Mouse (Mus musculus): ENCODE measurements around the gene Isg20. TPM values are rescaled to one million over a fixed set of nuclear protein-coding genes. Genes with fewer than 3 reads are reported as not detected.
A peak's percentile ranks its signal among the peaks of the same experiment; 100 is the strongest.

Isg20 gene
- polyA plus RNA-seq (2012; rRNA removed) (47.0 and 47.2 TPM in 2 replicates), polyA plus RNA-seq (2014; fragmentation: Nextera tagmentation; extraction: Ambion mirVana) (52.7 and 72.1 TPM in 2 replicates)

DNA sequence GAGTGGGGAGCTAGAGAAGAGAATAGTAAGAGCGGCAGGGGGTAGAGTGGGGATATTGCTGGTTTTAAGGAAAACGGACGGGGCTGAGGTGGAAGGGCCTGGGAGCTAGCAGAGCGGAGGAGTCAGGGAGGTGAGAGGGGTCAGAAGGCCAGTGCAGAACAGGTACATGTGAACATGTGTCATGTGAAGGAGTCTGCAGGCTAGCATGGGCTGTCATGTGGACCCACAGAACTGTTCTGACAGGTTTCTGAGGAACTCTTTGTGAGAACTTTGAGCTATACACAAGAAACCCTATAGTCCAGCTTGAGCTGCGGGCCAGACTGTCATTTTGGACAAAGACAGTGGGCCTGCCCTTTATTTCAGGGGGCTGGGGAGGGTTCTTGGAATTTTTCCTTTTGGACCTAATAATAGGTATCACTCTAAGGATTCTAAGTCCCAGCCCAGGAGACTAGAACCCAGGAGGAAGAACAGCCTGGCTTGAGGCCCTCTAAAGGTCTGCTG, at the start of gene Isg20:
Gene Isg20, plus strand, starts transcription at position 451 of the 501 bp plus-strand sequence.
- Histone ChIP-seq H3K27ac (peak within 1 kb of the TSS; percentile 53), H3K4me2 (ENCODE audit: low read depth) (peak within 1 kb of the TSS; percentile 77), H3K9ac (replicated peaks) (peak within 1 kb of the TSS; percentile 63), H3K36me3 (replicated peaks; ENCODE audit: control insufficient read depth, insufficient read depth, low read depth) (no peaks in the 10 kb centered on the region; the same call in 1 of the 2 replicates), H3K27me3 (ENCODE audit: control insufficient read depth, insufficient read depth, low read length) (no peaks in the 10 kb centered on the region), H3K9me3 (ENCODE audit: control insufficient read depth, low read length) (no peaks in the 10 kb centered on the region), H3K4me1 (replicated peaks; ENCODE audit: control insufficient read depth in 2 of 2, insufficient read depth in 2 of 2, low read length in 1 of 2) (peaks cover 21 to 32% of the 10 kb centered on the region in 2 experiments), H3K4me3 (ENCODE audit: insufficient read depth in 1 of 2, low read depth in 2 of 2, low read length in 2 of 2) (peak within 1 kb of the TSS; percentile 58 to 61)
- DNase-seq (ENCODE audit: low read depth in 3 of 3, low spot score in 3 of 3) (no peak), ATAC-seq (ENCODE audit: insufficient read depth) (no peak)
- TF ChIP-seq EP300 (IDR thresholded peaks at IDR 0.05; ENCODE audit: low read depth), result no peak
- no peak for TF ChIP-seq CTCF (IDR thresholded peaks at IDR 0.05; ENCODE audit: low read depth)
- WGBS (ENCODE audit: insufficient replicate concordance), result 50% methylated on average over 5 of the region's 5 CpGs

DNA sequence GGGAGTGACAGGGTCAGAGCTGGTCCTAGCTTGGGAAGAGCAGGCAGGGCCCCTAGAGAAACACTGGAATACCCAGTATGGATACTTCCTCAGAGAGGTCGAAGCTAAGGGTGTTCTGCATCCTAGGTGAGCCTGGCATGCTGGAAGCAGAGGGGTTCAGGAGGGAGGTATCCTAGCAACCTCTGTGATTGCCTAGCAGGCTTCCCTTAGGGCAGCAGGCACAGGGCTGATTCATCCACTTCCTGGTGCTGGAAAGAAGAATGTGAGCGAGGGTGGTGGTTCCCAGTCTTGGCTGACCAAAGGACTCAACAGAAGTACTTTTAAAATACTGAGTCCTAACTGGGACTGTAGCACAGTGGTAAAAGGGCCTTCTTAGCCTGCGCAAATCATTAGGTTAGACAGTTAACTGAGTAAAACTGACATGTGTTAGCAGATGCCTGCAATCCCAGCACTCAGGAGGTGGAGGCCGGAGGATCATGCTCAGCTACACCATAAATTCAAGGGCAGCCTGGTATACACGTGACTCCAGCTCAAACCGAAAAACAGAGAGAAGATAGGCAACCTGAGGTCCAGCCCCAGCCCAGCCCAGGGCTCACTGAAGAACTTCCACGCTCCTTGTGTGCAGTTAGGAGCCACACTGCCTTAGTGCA, 49.3 kb upstream of the Isg20 start:
- H3K27ac ChIP-seq, result no peak overlapping the region

DNA sequence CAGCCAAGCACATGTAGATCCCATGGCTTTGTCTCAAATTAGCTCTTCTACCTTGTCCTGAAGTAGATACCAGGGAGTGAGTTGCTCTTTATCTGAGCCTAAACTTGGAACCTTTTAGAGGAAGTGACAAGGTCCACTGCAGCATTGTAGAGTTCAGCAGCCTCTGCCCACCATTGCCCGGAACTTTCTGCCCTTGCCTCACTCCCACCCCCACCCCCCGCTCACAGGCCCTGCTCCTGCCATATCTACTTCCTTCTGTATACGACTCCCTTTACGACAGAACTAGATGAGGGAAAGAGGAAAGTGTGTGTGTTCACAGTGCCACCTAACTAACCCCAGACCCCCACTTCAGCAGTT, 48.8 kb upstream of the Isg20 start:
- H3K4me3 ChIP-seq (ENCODE audit: insufficient read depth in 1 of 2, low read depth in 2 of 2, low read length in 2 of 2), result no peak overlapping the region
- H3K4me1 ChIP-seq (replicated peaks; ENCODE audit: control insufficient read depth in 2 of 2, insufficient read depth in 2 of 2, low read length in 1 of 2), result peaks cover 0 to 12% of the 10 kb centered on the region in 2 experiments; a peak in 2 of 4 replicates
- H3K4me2 ChIP-seq (ENCODE audit: low read depth), result no peak overlapping the region
- TF ChIP-seq EP300 (IDR thresholded peaks at IDR 0.05; ENCODE audit: low read depth) (no peak), CTCF (IDR thresholded peaks at IDR 0.05; ENCODE audit: low read depth) (no peak)
- ATAC-seq (ENCODE audit: insufficient read depth) (no peak), DNase-seq (ENCODE audit: low read depth in 3 of 3, low spot score in 3 of 3) (no peak)
- no peaks in the 10 kb centered on the region for H3K9me3 ChIP-seq (ENCODE audit: control insufficient read depth, low read length)
- WGBS (ENCODE audit: insufficient replicate concordance), result 12% methylated on average over 4 of the region's 4 CpGs
- H3K9ac ChIP-seq (replicated peaks), result no peak overlapping the region
- no peaks in the 10 kb centered on the region for H3K27me3 ChIP-seq (ENCODE audit: control insufficient read depth, insufficient read depth, low read length)
- no peaks in the 10 kb centered on the region for H3K36me3 ChIP-seq (replicated peaks; ENCODE audit: control insufficient read depth, insufficient read depth, low read depth)
- H3K27ac ChIP-seq, result no peak overlapping the region

More for the DNA sequence above, 49.3 kb upstream of the Isg20 start:
- DNase-seq (ENCODE audit: low read depth in 3 of 3, low spot score in 3 of 3), result no peak
- H3K4me1 ChIP-seq (replicated peaks; ENCODE audit: control insufficient read depth in 2 of 2, insufficient read depth in 2 of 2, low read length in 1 of 2), result peaks cover 0 to 12% of the 10 kb centered on the region in 2 experiments; a peak in 2 of 4 replicates
- H3K36me3 ChIP-seq (replicated peaks; ENCODE audit: control insufficient read depth, insufficient read depth, low read depth), result no peaks in the 10 kb centered on the region
- no peaks in the 10 kb centered on the region for H3K27me3 ChIP-seq (ENCODE audit: control insufficient read depth, insufficient read depth, low read length)
- H3K4me3 ChIP-seq (ENCODE audit: insufficient read depth in 1 of 2, low read depth in 2 of 2, low read length in 2 of 2), result no peak overlapping the region
- ATAC-seq (ENCODE audit: insufficient read depth), result no peak
- TF ChIP-seq EP300 (IDR thresholded peaks at IDR 0.05; ENCODE audit: low read depth) (no peak), CTCF (IDR thresholded peaks at IDR 0.05; ENCODE audit: low read depth) (no peak)
- H3K9ac ChIP-seq (replicated peaks), result no peak overlapping the region
- no peak overlapping the region for H3K4me2 ChIP-seq (ENCODE audit: low read depth)
- no peaks in the 10 kb centered on the region for H3K9me3 ChIP-seq (ENCODE audit: control insufficient read depth, low read length)
- WGBS (ENCODE audit: insufficient replicate concordance), result 54% methylated on average over 7 of the region's 7 CpGs

DNA sequence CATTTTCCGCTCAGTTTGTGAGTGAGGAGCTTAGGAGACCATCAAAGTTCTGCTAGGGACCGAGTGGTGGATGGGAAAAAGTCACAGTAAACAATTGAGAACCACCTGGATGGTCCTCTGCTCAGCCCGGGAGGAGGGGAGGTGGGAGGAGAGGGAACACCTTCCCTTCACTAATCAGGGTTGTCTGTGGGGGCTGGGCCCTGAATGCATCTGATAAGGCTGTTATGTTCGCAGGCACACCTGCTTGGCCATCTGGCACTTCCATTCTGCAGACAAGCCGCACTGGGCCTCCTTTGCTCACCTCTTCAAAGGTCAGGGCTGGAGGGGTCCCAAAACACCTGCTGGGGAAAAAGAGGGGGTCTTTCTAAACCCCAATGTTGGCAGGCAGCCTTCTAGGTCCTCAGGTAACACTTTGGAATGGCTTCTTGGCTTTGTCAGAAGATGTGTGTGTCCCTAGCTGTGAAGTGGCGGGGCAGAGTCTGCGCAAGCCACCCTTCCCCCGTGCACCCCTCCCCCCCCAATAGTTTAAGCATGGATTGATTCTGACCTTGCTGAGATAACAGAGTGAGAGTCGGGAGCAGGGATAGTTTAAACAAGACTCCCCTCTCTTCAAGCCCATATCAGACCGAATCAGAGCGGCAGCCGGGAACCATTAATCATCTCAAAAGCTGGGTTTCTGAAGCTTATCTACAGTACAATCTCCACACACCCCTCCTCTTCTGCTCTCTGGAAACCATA, 47.8 kb upstream of the Isg20 start:
- TF ChIP-seq CTCF (IDR thresholded peaks at IDR 0.05; ENCODE audit: low read depth) (no peak), EP300 (IDR thresholded peaks at IDR 0.05; ENCODE audit: low read depth) (no peak)
- no peaks in the 10 kb centered on the region for H3K27me3 ChIP-seq (ENCODE audit: control insufficient read depth, insufficient read depth, low read length)
- no peak overlapping the region for H3K9ac ChIP-seq (replicated peaks)
- DNase-seq (ENCODE audit: low read depth in 3 of 3, low spot score in 3 of 3) (no peak), ATAC-seq (ENCODE audit: insufficient read depth) (no peak)
- no peak overlapping the region for H3K4me3 ChIP-seq (ENCODE audit: insufficient read depth in 1 of 2, low read depth in 2 of 2, low read length in 2 of 2)
- no peaks in the 10 kb centered on the region for H3K9me3 ChIP-seq (ENCODE audit: control insufficient read depth, low read length)
- peaks cover 0 to 12% of the 10 kb centered on the region in 2 experiments; a peak in 2 of 4 replicates for H3K4me1 ChIP-seq (replicated peaks; ENCODE audit: control insufficient read depth in 2 of 2, insufficient read depth in 2 of 2, low read length in 1 of 2)
- 38% methylated on average over 12 of the region's 12 CpGs for WGBS (ENCODE audit: insufficient replicate concordance)
- no peak overlapping the region for H3K4me2 ChIP-seq (ENCODE audit: low read depth)
- no peak overlapping the region for H3K27ac ChIP-seq
- H3K36me3 ChIP-seq (replicated peaks; ENCODE audit: control insufficient read depth, insufficient read depth, low read depth), result no peaks in the 10 kb centered on the region

DNA sequence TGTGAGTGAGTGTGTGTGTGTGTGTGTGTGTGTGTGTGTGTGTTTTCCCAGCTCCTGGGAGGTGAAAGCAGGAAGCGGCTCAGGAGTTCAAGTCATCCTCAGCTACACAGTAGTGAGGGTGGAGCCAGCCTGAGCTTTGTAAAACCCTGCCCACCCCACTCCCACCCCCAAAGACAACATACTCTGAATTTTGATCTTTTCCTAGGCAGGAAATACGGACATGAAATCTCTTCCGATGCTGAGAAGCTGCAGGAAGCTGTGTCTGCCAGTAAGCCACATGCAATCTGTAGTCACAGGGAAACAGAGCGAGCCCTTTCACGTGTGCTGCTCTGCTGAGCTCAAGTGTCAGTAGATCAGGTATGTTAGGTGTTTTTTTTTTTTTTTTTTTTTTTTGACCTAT, 44.5 kb upstream of the Isg20 start:
- no peak overlapping the region for H3K4me3 ChIP-seq (ENCODE audit: insufficient read depth in 1 of 2, low read depth in 2 of 2, low read length in 2 of 2)
- no peak for DNase-seq (ENCODE audit: low read depth in 3 of 3, low spot score in 3 of 3)
- H3K9me3 ChIP-seq (ENCODE audit: control insufficient read depth, low read length), result no peaks in the 10 kb centered on the region
- no peak overlapping the region for H3K9ac ChIP-seq (replicated peaks)
- H3K4me1 ChIP-seq (replicated peaks; ENCODE audit: control insufficient read depth in 2 of 2, insufficient read depth in 2 of 2, low read length in 1 of 2), result peaks cover 0 to 12% of the 10 kb centered on the region in 2 experiments; a peak in 2 of 4 replicates
- ATAC-seq (ENCODE audit: insufficient read depth), result no peak
- TF ChIP-seq EP300 (IDR thresholded peaks at IDR 0.05; ENCODE audit: low read depth) (no peak), CTCF (IDR thresholded peaks at IDR 0.05; ENCODE audit: low read depth) (no peak)
- no peak overlapping the region for H3K4me2 ChIP-seq (ENCODE audit: low read depth)
- 47% methylated on average over 5 of the region's 5 CpGs for WGBS (ENCODE audit: insufficient replicate concordance)
- H3K27me3 ChIP-seq (ENCODE audit: control insufficient read depth, insufficient read depth, low read length), result no peaks in the 10 kb centered on the region
- no peak overlapping the region for H3K27ac ChIP-seq
- H3K36me3 ChIP-seq (replicated peaks; ENCODE audit: control insufficient read depth, insufficient read depth, low read depth), result no peaks in the 10 kb centered on the region
